Mouse (Mus musculus): ENCODE measurements around the gene Smim11.

The Smim11 gene

GRCm38 (mm10) chr16:92300649-92301411, at the start of gene Smim11:
Gene Smim11, plus strand, starts transcription at chr16:92301286.
- peak; percentile 79 to 89 for DNase-seq (ENCODE audit: low spot score in 2 of 2)

DNA sequence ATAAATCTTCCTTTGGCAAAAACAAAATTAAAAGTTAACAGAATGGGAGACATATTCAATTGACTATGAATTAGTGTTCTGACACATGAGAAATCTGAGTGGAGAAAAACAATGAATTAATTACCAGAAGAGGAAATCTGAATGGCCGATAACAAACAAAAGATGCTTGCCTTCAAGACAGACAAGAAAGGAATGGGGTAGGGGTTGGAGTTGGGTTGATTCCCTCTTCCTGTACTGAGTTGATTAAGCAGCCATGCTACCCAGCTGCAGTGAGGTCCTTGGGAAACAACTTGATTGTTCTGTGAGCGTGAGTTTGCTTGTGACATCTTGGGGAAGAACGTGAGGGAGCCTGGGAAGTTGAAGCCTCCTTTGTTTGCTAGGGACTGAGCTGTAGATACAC, 46.8 kb upstream of the Smim11 start:
- DNase-seq (ENCODE audit: low spot score in 2 of 2) = no peak

DNA sequence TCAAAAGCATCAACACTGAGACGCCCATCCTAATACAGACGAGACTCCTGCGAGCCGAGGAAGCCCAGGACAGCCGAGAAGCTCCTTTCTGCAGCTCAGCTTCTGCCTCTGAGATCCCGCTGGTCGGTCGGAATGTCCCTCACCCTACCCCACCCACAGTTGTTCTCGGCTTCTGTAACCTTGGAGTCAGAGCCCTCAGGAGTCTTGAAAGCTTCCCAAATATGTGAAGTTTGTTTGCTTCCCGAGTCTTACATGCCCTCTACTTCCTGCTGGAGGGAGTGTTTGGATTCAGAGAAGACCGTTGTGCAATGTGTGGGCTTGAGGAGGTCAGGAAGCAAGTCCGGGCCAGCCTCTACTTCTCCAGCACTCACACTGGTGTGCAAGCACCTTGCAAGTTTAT, 33.2 kb upstream of the Smim11 start:
- DNase-seq (ENCODE audit: low spot score in 2 of 2) = no peak

GRCm38 (mm10) chr16:92274516-92274915, 26.6 kb upstream of the Smim11 start:
- DNase-seq (ENCODE audit: low spot score in 2 of 2) = no peak

DNA sequence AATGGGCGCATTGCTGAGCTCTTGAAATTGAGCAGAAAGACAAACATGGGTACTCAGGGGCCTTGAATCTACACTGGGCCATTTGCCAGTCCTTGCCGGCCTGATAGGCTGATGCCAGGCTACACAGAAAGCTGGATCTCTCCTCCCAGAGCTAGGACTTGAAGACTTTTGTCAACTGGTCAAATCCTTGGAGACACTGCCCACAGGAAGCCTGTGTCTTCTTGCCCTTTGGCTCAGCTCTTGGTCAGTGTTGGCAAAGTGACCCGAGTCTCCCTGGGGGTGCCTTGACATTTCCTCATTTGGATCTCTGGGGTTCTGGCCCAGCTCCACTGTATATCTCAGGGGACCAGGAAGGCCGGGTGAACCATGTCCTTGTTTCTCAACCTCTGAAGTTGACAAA, 25.6 kb upstream of the Smim11 start:
- no peak for DNase-seq (ENCODE audit: low spot score in 2 of 2)

GRCm38 (mm10) chr16:92282671-92283070, 18.4 kb upstream of the Smim11 start:
- no peak for DNase-seq (ENCODE audit: low spot score in 2 of 2)

GRCm38 (mm10) chr16:92285068-92285467, 16.0 kb upstream of the Smim11 start:
- DNase-seq (ENCODE audit: low spot score in 2 of 2) = no peak

DNA sequence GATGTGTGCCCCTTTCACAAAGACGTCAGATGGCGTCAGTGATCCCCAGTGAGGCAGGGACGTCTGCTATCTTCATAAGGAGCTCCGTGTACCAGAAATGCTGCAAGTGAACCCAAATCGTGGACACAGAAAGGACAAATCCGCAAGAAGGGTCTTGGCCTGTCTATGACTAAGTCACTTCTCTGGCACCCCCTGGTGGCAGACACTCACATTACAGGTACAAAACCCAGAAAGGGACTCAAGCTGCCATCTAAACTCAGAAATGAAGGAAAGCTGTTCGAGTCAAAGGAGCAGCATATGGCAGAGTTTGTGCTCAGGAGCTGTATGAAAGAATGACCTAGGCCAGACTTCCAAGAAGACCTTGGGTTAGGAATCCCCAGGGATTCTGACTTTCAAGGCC, 14.5 kb upstream of the Smim11 start:
- DNase-seq (ENCODE audit: low spot score in 2 of 2) = peak; percentile 32 to 71

- DNase-seq (ENCODE audit: low spot score in 2 of 2) = no peak
These were observed 12.3 kb upstream of the Smim11 start for GRCm38 (mm10) chr16:92288778-92289177.

GRCm38 (mm10) chr16:92290045-92290444, 11.0 kb upstream of the Smim11 start:
- DNase-seq (ENCODE audit: low spot score in 2 of 2) = no peak

- no peak for DNase-seq (ENCODE audit: low spot score in 2 of 2)
These were observed 9.0 kb upstream of the Smim11 start, which contains the start of gene Kcne2 for GRCm38 (mm10) chr16:92292101-92292500. Gene Kcne2, plus strand, starts transcription at chr16:92292389.

- no peak for DNase-seq (ENCODE audit: low spot score in 2 of 2)
These were observed 6.7 kb upstream of the Smim11 start for GRCm38 (mm10) chr16:92294267-92294970.

DNA sequence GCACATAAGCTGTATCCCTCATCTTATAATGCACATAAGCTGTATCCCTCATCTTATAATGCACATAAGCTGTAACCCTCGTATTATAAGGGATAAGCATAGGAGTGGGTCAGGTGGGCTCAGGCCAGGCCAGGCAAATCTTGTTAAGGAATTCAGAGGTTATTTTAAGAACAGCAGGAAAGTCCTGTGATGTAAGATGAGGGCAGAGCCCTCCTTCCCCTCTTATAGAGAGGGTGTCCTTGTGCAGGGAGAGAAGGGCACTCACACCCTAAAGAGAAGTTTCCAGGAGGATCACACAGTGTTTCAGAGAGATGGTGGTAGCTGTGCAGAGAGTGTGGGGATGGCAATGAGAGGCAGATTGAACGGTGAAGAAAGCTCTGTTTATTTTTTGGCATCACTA, 5.8 kb upstream of the Smim11 start:
- DNase-seq (ENCODE audit: low spot score in 2 of 2) = no peak

- DNase-seq (ENCODE audit: low spot score in 2 of 2) = no peak
These were observed 323 bp downstream of the Smim11 start for GRCm38 (mm10) chr16:92301412-92301806.

DNA sequence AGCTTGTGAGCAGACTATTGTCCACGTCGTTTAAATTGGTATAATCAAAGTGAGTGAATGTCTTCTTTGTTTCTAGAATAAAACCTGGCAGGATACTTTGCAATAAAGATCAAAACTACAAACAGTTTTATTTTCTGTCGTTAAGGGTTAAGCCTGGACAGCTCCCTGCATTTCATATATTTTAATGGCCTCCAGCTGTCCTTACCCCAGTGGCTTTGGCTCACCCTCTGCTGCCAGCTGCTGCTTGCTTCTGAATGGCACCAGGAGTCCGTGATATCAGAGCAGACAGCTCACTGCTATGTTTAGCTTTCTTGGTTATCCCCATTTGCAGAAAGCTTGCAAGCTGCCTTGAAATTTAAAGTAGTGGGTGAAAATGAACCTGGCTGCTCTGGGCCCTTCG, 903 bp downstream of the Smim11 start:
- no peak for DNase-seq (ENCODE audit: low spot score in 2 of 2)

- no peak for DNase-seq (ENCODE audit: low spot score in 2 of 2)
These were observed 1.4 kb downstream of the Smim11 start for GRCm38 (mm10) chr16:92302506-92302905.

DNA sequence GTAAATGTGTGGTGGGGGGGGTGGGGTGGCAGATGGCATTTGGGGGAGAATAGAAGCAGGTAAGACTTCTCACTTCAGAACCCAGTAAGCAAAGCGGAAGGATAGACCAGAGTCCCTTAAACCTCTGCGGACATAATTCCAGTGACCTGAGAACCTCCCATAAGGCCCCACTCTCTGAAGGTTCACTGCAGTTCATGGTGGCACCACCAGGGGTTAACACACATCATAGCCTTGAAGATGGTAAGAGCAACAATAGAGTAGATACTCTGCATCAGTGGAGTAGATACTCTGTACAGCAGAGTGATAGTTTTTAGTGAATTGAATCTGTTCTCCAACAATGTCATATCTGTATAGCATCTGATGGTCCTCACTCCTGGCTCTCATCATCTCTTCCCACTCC, 4.4 kb downstream of the Smim11 start:
- no peak for DNase-seq (ENCODE audit: low spot score in 2 of 2)

- no peak for DNase-seq (ENCODE audit: low spot score in 2 of 2)
These were observed 6.9 kb downstream of the Smim11 start for GRCm38 (mm10) chr16:92307947-92308346.

- DNase-seq (ENCODE audit: low spot score in 2 of 2) = no peak
These were observed 8.0 kb downstream of the Smim11 start for GRCm38 (mm10) chr16:92309126-92309525.

DNA sequence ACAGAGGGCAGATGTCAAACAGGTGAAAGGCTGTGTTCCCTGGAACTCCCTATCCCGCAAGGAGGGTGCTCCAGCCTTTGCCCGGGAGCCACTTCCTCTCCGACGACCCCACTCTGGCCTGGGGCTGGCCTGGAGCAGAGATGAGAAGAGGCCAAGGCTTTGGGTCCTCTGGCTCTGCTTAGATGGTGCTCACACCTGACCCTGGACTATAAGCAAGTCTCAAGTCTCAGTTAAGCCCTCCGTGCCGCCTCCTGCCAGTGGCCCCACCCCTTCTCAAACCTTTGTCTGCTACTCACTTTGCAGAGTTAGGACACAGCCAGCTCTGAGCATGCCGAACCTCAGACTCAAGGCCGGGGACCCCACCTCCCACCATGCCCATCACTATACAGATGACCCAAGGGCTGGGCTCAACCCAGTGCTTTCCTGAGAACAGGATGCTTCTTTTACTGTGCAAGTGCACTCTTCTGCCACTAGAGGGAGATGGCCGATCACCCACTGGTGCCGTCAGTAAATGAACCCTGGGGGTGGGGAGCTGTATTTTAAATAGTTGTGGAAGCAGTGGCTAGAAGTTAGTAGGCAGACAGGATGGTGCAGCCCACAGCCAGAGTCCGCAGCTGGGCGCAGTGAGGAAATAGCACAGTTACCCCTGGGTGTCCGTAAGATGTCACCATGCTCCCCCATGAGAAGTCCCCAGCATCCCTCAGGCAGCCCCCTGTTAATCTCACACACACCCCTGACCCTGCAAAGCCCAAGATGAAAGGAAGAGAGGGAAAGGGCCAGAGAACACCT, 13.1 kb downstream of the Smim11 start:
- DNase-seq (ENCODE audit: low spot score in 2 of 2) = peak in 1 of 2 experiments; percentile 10

DNA sequence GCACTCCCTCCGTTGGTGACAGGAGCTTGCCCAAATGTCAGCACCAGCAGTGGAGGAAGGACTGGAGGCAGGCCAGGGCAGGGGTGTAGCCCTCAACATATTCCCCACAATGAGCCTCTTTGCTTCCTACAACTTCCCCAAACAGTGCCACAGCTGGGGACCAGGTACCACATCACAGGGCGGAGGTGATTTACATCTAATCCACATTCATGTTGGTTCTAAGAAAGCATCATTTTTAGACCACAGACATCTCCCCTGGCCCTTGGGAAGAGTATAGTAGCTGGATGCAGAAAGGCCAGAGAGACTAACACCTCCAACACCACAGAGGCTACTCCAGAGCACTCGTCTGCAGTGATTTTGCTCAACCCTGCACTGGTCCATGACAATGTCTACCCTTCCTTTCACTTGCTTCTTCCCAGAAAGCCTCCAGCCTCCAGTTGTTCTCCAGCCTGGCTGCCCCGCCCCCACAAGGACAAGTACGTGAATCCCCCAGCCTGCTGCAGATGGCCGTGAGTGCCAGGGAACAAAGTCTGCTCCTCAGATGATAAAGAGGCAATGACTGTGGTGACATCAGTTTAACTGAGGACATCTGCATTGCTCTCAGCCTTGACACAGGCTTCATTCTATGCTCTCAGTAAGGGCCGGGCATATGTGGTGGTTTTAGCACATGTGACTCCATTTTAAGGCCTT, 15.1 kb downstream of the Smim11 start:
- no peak for DNase-seq (ENCODE audit: low spot score in 2 of 2)
